Mouse (Mus musculus) lung, postnatal 36 days (tissue): ENCODE results near the gene Gfod1.

Experiments
- DNase-seq: peaks from one replicate; pipeline ENCODE4 v3.0.0; 2022; ENCODE audit warnings: mixed read lengths

The Gfod1 gene

GRCm38 (mm10) chr13:43297526-43297925 lies 6.4 kb downstream of the Gfod1 start:
- no peak for DNase-seq

GRCm38 (mm10) chr13:43296140-43296805 lies 7.7 kb downstream of the Gfod1 start:
- DNase-seq = no peak

GRCm38 (mm10) chr13:43295684-43296083 lies 8.3 kb downstream of the Gfod1 start:
- DNase-seq = peak; percentile 65

- DNase-seq = peak; percentile 57
These were observed 8.9 kb downstream of the Gfod1 start for GRCm38 (mm10) chr13:43294957-43295590.

GRCm38 (mm10) chr13:43292892-43293291 lies 11.1 kb downstream of the Gfod1 start:
- DNase-seq = peak; percentile 84

GRCm38 (mm10) chr13:43289076-43289475 lies 14.9 kb downstream of the Gfod1 start:
- DNase-seq = no peak

GRCm38 (mm10) chr13:43288444-43288843 lies 15.5 kb downstream of the Gfod1 start:
- DNase-seq = no peak

- no peak for DNase-seq
These were observed 15.9 kb downstream of the Gfod1 start for GRCm38 (mm10) chr13:43288026-43288425.

- no peak for DNase-seq
These were observed 17.1 kb downstream of the Gfod1 start for GRCm38 (mm10) chr13:43286836-43287235.

- DNase-seq = no peak
These were observed 19.2 kb downstream of the Gfod1 start for GRCm38 (mm10) chr13:43284711-43285151.

- no peak for DNase-seq
These were observed 30.1 kb downstream of the Gfod1 start for GRCm38 (mm10) chr13:43273906-43274305.

GRCm38 (mm10) chr13:43272303-43273135 lies 31.5 kb downstream of the Gfod1 start:
- DNase-seq = no peak

GRCm38 (mm10) chr13:43271481-43271880 lies 32.5 kb downstream of the Gfod1 start:
- DNase-seq = no peak

- DNase-seq = no peak
These were observed 33.8 kb downstream of the Gfod1 start for GRCm38 (mm10) chr13:43270220-43270597.

GRCm38 (mm10) chr13:43269460-43270219 lies 34.3 kb downstream of the Gfod1 start:
- DNase-seq = no peak

GRCm38 (mm10) chr13:43268539-43269327 lies 35.2 kb downstream of the Gfod1 start:
- peak; percentile 32 for DNase-seq

- DNase-seq = no peak
These were observed 36.1 kb downstream of the Gfod1 start for GRCm38 (mm10) chr13:43267902-43268301.

- DNase-seq = no peak
These were observed 36.8 kb downstream of the Gfod1 start for GRCm38 (mm10) chr13:43267216-43267615.

- DNase-seq = peak; percentile 49
These were observed 37.6 kb downstream of the Gfod1 start for GRCm38 (mm10) chr13:43266333-43266732.

- DNase-seq = no peak
These were observed 38.9 kb downstream of the Gfod1 start for GRCm38 (mm10) chr13:43265116-43265515.

- DNase-seq = no peak
These were observed 40.3 kb downstream of the Gfod1 start for GRCm38 (mm10) chr13:43263646-43264045.

GRCm38 (mm10) chr13:43262114-43262739 lies 41.7 kb downstream of the Gfod1 start:
- no peak for DNase-seq
